ENCODE assay signal across 11 mouse cellular contexts in the genomic region with DNA sequence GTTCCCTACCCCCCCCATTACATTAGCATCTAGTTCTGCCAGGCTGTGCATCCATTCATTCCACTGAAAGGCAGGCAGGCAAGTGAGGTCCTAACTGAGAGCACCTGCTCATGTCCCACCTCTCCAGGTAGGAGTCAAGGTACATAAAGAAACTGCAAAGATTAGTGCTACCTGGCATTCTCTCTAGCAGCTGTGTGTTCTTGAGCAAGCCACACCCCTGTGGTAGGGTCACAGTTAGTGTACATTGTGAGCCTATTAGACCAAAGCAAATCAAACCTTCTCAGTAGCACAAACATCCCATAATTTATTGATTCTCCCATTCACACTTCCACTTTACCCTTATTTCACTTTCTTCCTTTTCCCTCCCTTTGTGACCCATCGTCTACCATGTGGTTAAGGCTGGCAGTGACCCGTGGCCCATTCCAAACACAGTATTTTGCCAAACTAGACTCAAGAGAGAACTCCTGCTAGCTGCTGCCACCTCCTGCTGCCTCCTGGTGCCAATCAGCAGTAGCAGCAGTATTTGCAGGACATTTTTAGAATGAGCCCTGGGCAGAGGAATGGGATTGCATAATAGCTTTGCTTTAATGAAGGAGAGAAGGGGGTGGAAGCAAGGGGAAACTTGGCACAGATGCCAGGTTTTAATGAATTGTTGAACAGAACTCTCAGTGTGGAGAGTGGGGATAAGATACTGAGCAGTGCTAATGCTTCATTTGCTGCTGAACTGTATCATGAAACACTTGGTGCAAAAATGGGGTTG.
DNase-seq lines count a peak whose midpoint lies in the region; ATAC-seq lines count a peak whose summit lies in the region.
"Had no signal": no experiment of that assay in that cellular context is flagged by ENCODE, and none has a peak within 500 bp of the region (broad histone marks: within the 10 kb centered on the region; RNA-seq: fewer than 3 reads in every experiment).

No protein-coding gene starts in this region.

- H3K36me3 ChIP-seq in hindbrain, embryonic 14.5 days (replicated peaks; ENCODE audit: control insufficient read depth, insufficient read depth) = no peaks in the 10 kb centered on the region
- H3K36me3 ChIP-seq in hindbrain, embryonic 11.5 days (ENCODE audit: control insufficient read depth, insufficient read depth, low read length) = no peaks in the 10 kb centered on the region
- no peaks in the 10 kb centered on the region for H3K36me3 ChIP-seq in forebrain, embryonic 13.5 days (ENCODE audit: poor library complexity, severe bottlenecking)
- H3K36me3 ChIP-seq: embryonic facial prominence, embryonic 15.5 days; limb, embryonic 13.5 days; neural tube, embryonic 12.5 days had no signal

- H3K4me1 ChIP-seq in hindbrain, embryonic 14.5 days (replicated peaks; ENCODE audit: control insufficient read depth, insufficient read depth, low read length) = no peaks in the 10 kb centered on the region
- H3K4me1 ChIP-seq in hindbrain, embryonic 11.5 days (replicated peaks; ENCODE audit: control insufficient read depth, insufficient read depth, low read length) = no peaks in the 10 kb centered on the region
- no peaks in the 10 kb centered on the region for H3K4me1 ChIP-seq in forebrain, embryonic 13.5 days
- H3K4me1 ChIP-seq: embryonic facial prominence, embryonic 15.5 days; limb, embryonic 13.5 days; neural tube, embryonic 12.5 days had no signal

- H3K27ac ChIP-seq in hindbrain, embryonic 14.5 days = no peak overlapping the region
- no peak overlapping the region for H3K27ac ChIP-seq in hindbrain, embryonic 11.5 days (ENCODE audit: low read depth, low read length)
- H3K27ac ChIP-seq in forebrain, embryonic 13.5 days = no peak overlapping the region
- H3K27ac ChIP-seq: embryonic facial prominence, embryonic 15.5 days; limb, embryonic 13.5 days; neural tube, embryonic 12.5 days had no signal

- H3K9ac ChIP-seq in hindbrain, embryonic 14.5 days = no peak overlapping the region
- no peak overlapping the region for H3K9ac ChIP-seq in hindbrain, embryonic 11.5 days (ENCODE audit: low read depth, low read length)
- no peak overlapping the region for H3K9ac ChIP-seq in forebrain, embryonic 13.5 days
- H3K9ac ChIP-seq: embryonic facial prominence, embryonic 15.5 days; limb, embryonic 13.5 days; neural tube, embryonic 12.5 days had no signal

- peak; percentile 92 for ATAC-seq in hindbrain, embryonic 14.5 days (ENCODE audit: low FRiP score)
- ATAC-seq in hindbrain, embryonic 11.5 days (ENCODE audit: low FRiP score) = no peak
- ATAC-seq in forebrain, embryonic 13.5 days = peak; percentile 97
- ATAC-seq in erythroblast, adult 5-6 weeks (replicated peaks; ENCODE audit: low FRiP score, poor library complexity, severe bottlenecking) = no peak

- H3K4me3 ChIP-seq in hindbrain, embryonic 14.5 days (replicated peaks; ENCODE audit: low read length) = no peak overlapping the region
- H3K4me3 ChIP-seq in hindbrain, embryonic 11.5 days (ENCODE audit: low read depth, low read length) = no peak overlapping the region
- H3K4me3 ChIP-seq in forebrain, embryonic 13.5 days = no peak overlapping the region
- H3K4me3 ChIP-seq: embryonic facial prominence, embryonic 15.5 days; limb, embryonic 13.5 days; neural tube, embryonic 12.5 days had no signal

- intact Hi-C loops in heart, postnatal 36 days (cut with DNase I) = no loop called here

- H3K27me3 ChIP-seq in hindbrain, embryonic 14.5 days (ENCODE audit: control insufficient read depth, insufficient read depth, low read length) = no peaks in the 10 kb centered on the region
- H3K27me3 ChIP-seq in hindbrain, embryonic 11.5 days (ENCODE audit: control insufficient read depth, insufficient read depth, low read length) = no peaks in the 10 kb centered on the region
- H3K27me3 ChIP-seq in forebrain, embryonic 13.5 days = no peaks in the 10 kb centered on the region
- H3K27me3 ChIP-seq: embryonic facial prominence, embryonic 15.5 days; limb, embryonic 13.5 days; neural tube, embryonic 12.5 days had no signal

- no peaks in the 10 kb centered on the region for H3K9me3 ChIP-seq in hindbrain, embryonic 14.5 days (ENCODE audit: control insufficient read depth, low read length)
- no peaks in the 10 kb centered on the region for H3K9me3 ChIP-seq in hindbrain, embryonic 11.5 days (ENCODE audit: control insufficient read depth, low read length)
- H3K9me3 ChIP-seq in forebrain, embryonic 13.5 days (replicated peaks) = no peaks in the 10 kb centered on the region
- H3K9me3 ChIP-seq: embryonic facial prominence, embryonic 15.5 days; limb, embryonic 13.5 days; neural tube, embryonic 12.5 days had no signal

- 43% methylated on average over 2 of the region's 2 CpGs for WGBS in hindbrain, embryonic 14.5 days
- WGBS in hindbrain, embryonic 11.5 days = 80% methylated on average over 2 of the region's 2 CpGs
- 43% methylated on average over 2 of the region's 2 CpGs for WGBS in forebrain, embryonic 13.5 days

- peak; percentile 48 for DNase-seq in hindbrain, embryonic 14.5 days (ENCODE audit: low spot score)
- DNase-seq in hindbrain, embryonic 11.5 days (ENCODE audit: low spot score) = no peak
- DNase-seq in layer of hippocampus, adult 9-11 months = peak; percentile 92
- peak; percentile 68 to 70 for DNase-seq in right cerebral cortex, adult 2 months (ENCODE audit: low spot score in 2 of 2)
- DNase-seq in heart, postnatal 36 days = no peak
- DNase-seq in urinary bladder, adult 2 months (ENCODE audit: low spot score) = no peak

- no peak overlapping the region for H3K4me2 ChIP-seq in hindbrain, embryonic 14.5 days (replicated peaks)
- H3K4me2 ChIP-seq in hindbrain, embryonic 11.5 days (replicated peaks; ENCODE audit: low read depth, low read length) = no peak overlapping the region
- H3K4me2 ChIP-seq in forebrain, embryonic 13.5 days = no peak overlapping the region
- H3K4me2 ChIP-seq: embryonic facial prominence, embryonic 15.5 days; limb, embryonic 13.5 days; neural tube, embryonic 12.5 days had no signal

Comparison
In these comparisons a context has a peak if more than half of its experiments do, and no peak if none do; other contexts are left out.
1. ATAC-seq: peak in hindbrain, embryonic 14.5 days (single experiment) and forebrain, embryonic 13.5 days (single experiment); none in hindbrain, embryonic 11.5 days (single experiment) and erythroblast, adult 5-6 weeks (single experiment).
2. DNase-seq: peak in hindbrain, embryonic 14.5 days (single experiment), layer of hippocampus, adult 9-11 months (single experiment) and right cerebral cortex, adult 2 months (2 of 2); none in hindbrain, embryonic 11.5 days (single experiment), heart, postnatal 36 days (0 of 2) and urinary bladder, adult 2 months (single experiment).